Mouse (Mus musculus) heart, embryonic 16.5 days (tissue): Measurements from ENCODE around the gene 1600014C23Rik. TPM values are rescaled to one million over a fixed set of nuclear protein-coding genes. Genes with fewer than 3 reads are reported as not detected.

Experiments
- ATAC-seq: fragments of 200-750 bp; cut with Nextera tagmentation; replicated peaks from 2 replicates; pipeline ENCODE4 v1.8.0; 2017; ENCODE audit warnings: moderate number of reproducible peaks; ENCODE audit not compliant: insufficient read depth, low FRiP score; ENCODE audit errors: extremely low read depth
- H3K27ac ChIP-seq: fragments of 300-500 bp; sonication (generic); 2 replicates; pipeline ENCODE4 v1.5.1; 2014; ENCODE audit warnings: mild to moderate bottlenecking, low read length, control low read depth, moderate library complexity
- H3K27me3 ChIP-seq: fragments of 300-500 bp; sonication (generic); 2 replicates; pipeline ENCODE4 v1.6.1; 2014; ENCODE audit warnings: low read length, mixed read lengths; ENCODE audit not compliant: control insufficient read depth, insufficient read depth
- H3K36me3 ChIP-seq: fragments of 300-500 bp; sonication (generic); 2 replicates; pipeline ENCODE4 v1.6.1; 2014; ENCODE audit not compliant: control insufficient read depth, insufficient read depth
- H3K4me1 ChIP-seq: fragments of 300-500 bp; sonication (generic); 2 replicates; pipeline ENCODE4 v1.6.1; 2014; ENCODE audit warnings: low read length, mixed read lengths; ENCODE audit not compliant: control insufficient read depth, insufficient read depth
- H3K4me2 ChIP-seq: fragments of 300-500 bp; sonication (generic); 2 replicates; pipeline ENCODE4 v1.6.1; 2014; ENCODE audit warnings: low read depth, mild to moderate bottlenecking, control low read depth, low read length
- H3K4me3 ChIP-seq: fragments of 300-500 bp; sonication (generic); 2 replicates; pipeline ENCODE4 v1.5.1; 2014; ENCODE audit warnings: mild to moderate bottlenecking, control low read depth, low read length
- H3K9ac ChIP-seq: fragments of 300-500 bp; sonication (generic); 2 replicates; pipeline ENCODE4 v1.6.1; 2014; ENCODE audit warnings: low read length, control low read depth
- H3K9me3 ChIP-seq: fragments of 300-500 bp; sonication (generic); replicated peaks from 2 replicates; pipeline ENCODE4 v1.6.1; 2016; ENCODE audit warnings: low read length; ENCODE audit not compliant: control insufficient read depth
- WGBS: fragments of 180-500 bp; shearing (Covaris S2); extraction: QIAGEN DNeasy Blood & Tissue Kit; methylation state at CpG from one replicate; pipeline ENCODE4 v1.1.7; 2014; 5-methylcytosine and 5-hydroxymethylcytosine counted together
- polyA plus RNA-seq: library from polyadenylated mRNA; unstranded; fragments of >200 nt; fragmentation: Nextera tagmentation; extraction: Ambion mirVana; gene quantifications from 2 replicates; pipeline ENCODE4 v1.2.1, GENCODE M21; 2015

Gene 1600014C23Rik
- polyA plus RNA-seq, 1 experiment from 2014 or later, result 1.4 TPM

GRCm38 (mm10) chr17:45767536-45768146, 34.0 kb upstream of the 1600014C23Rik start:
- H3K9me3 ChIP-seq, result no peaks in the 10 kb centered on the region
- WGBS, result 56% methylated on average over 8 of the region's 9 CpGs

GRCm38 (mm10) chr17:45766735-45767535, 33.3 kb upstream of the 1600014C23Rik start:
- ATAC-seq, result peak; percentile 93
- H3K4me2 ChIP-seq, result peak overlapping the region; percentile 35
- peak overlapping the region; percentile 86 for H3K27ac ChIP-seq
- peaks cover 27% of the 10 kb centered on the region for H3K4me1 ChIP-seq
- H3K9me3 ChIP-seq, result no peaks in the 10 kb centered on the region
- H3K27me3 ChIP-seq, result no peaks in the 10 kb centered on the region; the same call in 1 of the 2 replicates
- H3K4me3 ChIP-seq, result peak overlapping the region; percentile 6; the same call in 1 of the 2 replicates
- peak overlapping the region; percentile 59 for H3K9ac ChIP-seq
- WGBS, result 7% methylated on average over 12 of the region's 12 CpGs
- no peaks in the 10 kb centered on the region for H3K36me3 ChIP-seq

More at GRCm38 (mm10) chr17:45767536-45768146, 34.0 kb upstream of the 1600014C23Rik start:
- no peak overlapping the region for H3K4me3 ChIP-seq
- H3K36me3 ChIP-seq, result no peaks in the 10 kb centered on the region
- peak overlapping the region; percentile 35; the same call in 1 of the 2 replicates for H3K4me2 ChIP-seq
- no peak for ATAC-seq
- H3K9ac ChIP-seq, result no peak overlapping the region
- H3K4me1 ChIP-seq, result peaks cover 27% of the 10 kb centered on the region
- H3K27me3 ChIP-seq, result no peaks in the 10 kb centered on the region; the same call in 1 of the 2 replicates
- H3K27ac ChIP-seq, result peak overlapping the region; percentile 86

- Histone ChIP-seq H3K4me2 (no peak overlapping the region), H3K27me3 (no peaks in the 10 kb centered on the region; the same call in 1 of the 2 replicates), H3K9me3 (no peaks in the 10 kb centered on the region), H3K9ac (peak overlapping the region; percentile 59; the same call in 1 of the 2 replicates), H3K27ac (no peak overlapping the region), H3K4me1 (peaks cover 31% of the 10 kb centered on the region), H3K4me3 (no peak overlapping the region), H3K36me3 (no peaks in the 10 kb centered on the region)
- WGBS, result 88% methylated on average over 3 of the region's 3 CpGs
- ATAC-seq, result no peak
Observed at GRCm38 (mm10) chr17:45765914-45766313, 32.3 kb upstream of the 1600014C23Rik start.

GRCm38 (mm10) chr17:45763188-45763587, 29.5 kb upstream of the 1600014C23Rik start:
- WGBS, result 75% methylated on average over 8 of the region's 8 CpGs
- H3K27ac ChIP-seq, result no peak overlapping the region

GRCm38 (mm10) chr17:45761902-45762301, 28.3 kb upstream of the 1600014C23Rik start:
- WGBS, result 56% methylated on average over 3 of the region's 3 CpGs
- peaks cover 13% of the 10 kb centered on the region for H3K4me1 ChIP-seq
- no peaks in the 10 kb centered on the region for H3K27me3 ChIP-seq
- ATAC-seq, result no peak
- no peak overlapping the region for H3K4me2 ChIP-seq
- no peaks in the 10 kb centered on the region for H3K36me3 ChIP-seq
- H3K9me3 ChIP-seq, result no peaks in the 10 kb centered on the region
- no peak overlapping the region for H3K27ac ChIP-seq
- H3K4me3 ChIP-seq, result no peak overlapping the region
- H3K9ac ChIP-seq, result no peak overlapping the region

More at GRCm38 (mm10) chr17:45763188-45763587, 29.5 kb upstream of the 1600014C23Rik start:
- Histone ChIP-seq H3K4me2 (no peak overlapping the region), H3K4me1 (peaks cover 24% of the 10 kb centered on the region), H3K9ac (no peak overlapping the region), H3K4me3 (no peak overlapping the region), H3K27me3 (no peaks in the 10 kb centered on the region), H3K9me3 (no peaks in the 10 kb centered on the region), H3K36me3 (no peaks in the 10 kb centered on the region)
- ATAC-seq, result no peak

- ATAC-seq, result no peak
- no peaks in the 10 kb centered on the region for H3K9me3 ChIP-seq
- WGBS, result 63% methylated on average over 10 of the region's 10 CpGs
- H3K27me3 ChIP-seq, result no peaks in the 10 kb centered on the region
- H3K4me1 ChIP-seq, result peaks cover 7% of the 10 kb centered on the region
- no peak overlapping the region for H3K4me2 ChIP-seq
- H3K27ac ChIP-seq, result no peak overlapping the region
- H3K9ac ChIP-seq, result no peak overlapping the region
- H3K4me3 ChIP-seq, result no peak overlapping the region
- no peaks in the 10 kb centered on the region for H3K36me3 ChIP-seq
Observed at GRCm38 (mm10) chr17:45760965-45761645, 27.5 kb upstream of the 1600014C23Rik start.

- Histone ChIP-seq H3K27me3 (no peaks in the 10 kb centered on the region; the same call in 1 of the 2 replicates), H3K27ac (no peak overlapping the region), H3K36me3 (no peaks in the 10 kb centered on the region), H3K9ac (no peak overlapping the region), H3K4me2 (no peak overlapping the region), H3K4me1 (peaks cover 5% of the 10 kb centered on the region; the same call in 1 of the 2 replicates), H3K4me3 (no peak overlapping the region), H3K9me3 (no peaks in the 10 kb centered on the region)
- no peak for ATAC-seq
- WGBS, result 81% methylated on average over 5 of the region's 5 CpGs
Observed at GRCm38 (mm10) chr17:45759751-45760150, 26.1 kb upstream of the 1600014C23Rik start.

GRCm38 (mm10) chr17:45758808-45759207, 25.2 kb upstream of the 1600014C23Rik start:
- no peak for ATAC-seq
- Histone ChIP-seq H3K4me2 (no peak overlapping the region), H3K36me3 (no peaks in the 10 kb centered on the region), H3K9ac (no peak overlapping the region), H3K27ac (no peak overlapping the region), H3K9me3 (no peaks in the 10 kb centered on the region), H3K4me1 (peaks cover 5% of the 10 kb centered on the region; the same call in 1 of the 2 replicates), H3K27me3 (no peaks in the 10 kb centered on the region; the same call in 1 of the 2 replicates), H3K4me3 (no peak overlapping the region)
- WGBS, result 74% methylated on average over 7 of the region's 7 CpGs
